Mouse (Mus musculus) left cerebral cortex, postnatal 25 days (tissue): ENCODE data around the gene Pygb. TPM values are rescaled to one million over a fixed set of nuclear protein-coding genes. Genes with fewer than 3 reads are reported as not detected.

ENCODE experiments used
- total RNA-seq, 2 experiments: library from RNA; stranded (reverse); gene quantifications; 2 replicates each; pipeline ENCODE4 v1.2.3; 2021

The Pygb gene
- total RNA-seq, 2 experiments from 2014 or later, result 112 to 116 TPM

Other genes with a start within 250 kb of the Pygb start
- not detected for gene Cst7, start 216.3 kb upstream of the Pygb start, total RNA-seq
- 10 to 100 TPM; 54.3 to 57.0 TPM for gene Apmap, start 178.2 kb upstream of the Pygb start, total RNA-seq
- 10 to 100 TPM; 16.5 to 20.4 TPM for gene Acss1, start 118.2 kb upstream of the Pygb start, total RNA-seq
- gene Vsx1, start 97.4 kb upstream of the Pygb start, total RNA-seq, result not detected
- gene Entpd6, start 37.7 kb upstream of the Pygb start, total RNA-seq, result 10 to 100 TPM; 49.3 to 53.1 TPM
- gene Abhd12, start 118.0 kb downstream of the Pygb start, total RNA-seq, result 100 to 1,000 TPM; 300 to 308 TPM
- 1 to 10 TPM; 1.2 to 1.4 TPM for gene Gins1, start 118.7 kb downstream of the Pygb start, total RNA-seq